Mouse (Mus musculus) limb, embryonic 11.5 days (tissue): Measurements from ENCODE around the gene Fam160b1. TPM values are rescaled to one million over a fixed set of nuclear protein-coding genes. Genes with fewer than 3 reads are reported as not detected.

Experiments
- ATAC-seq: fragments of 200-750 bp; cut with Nextera tagmentation; 2 replicates; pipeline ENCODE4 v1.8.0; 2017; ENCODE audit warnings: low read depth; ENCODE audit not compliant: insufficient number of reproducible peaks, low FRiP score, low TSS enrichment
- DNase-seq: peaks from one replicate; pipeline ENCODE4 v3.0.0-alpha.2; 2015; ENCODE audit warnings: low spot score
- H3K27ac ChIP-seq: fragments of 300-500 bp; sonication (generic); replicated peaks from 2 replicates; pipeline ENCODE4 v1.5.1; 2014; ENCODE audit warnings: low read depth, mild to moderate bottlenecking, low read length
- H3K27me3 ChIP-seq: fragments of 300-500 bp; sonication (generic); 2 replicates; pipeline ENCODE4 v1.6.1; 2014; ENCODE audit warnings: mild to moderate bottlenecking, low read length, mixed read lengths; ENCODE audit not compliant: control insufficient read depth, insufficient read depth
- H3K36me3 ChIP-seq: fragments of 300-500 bp; sonication (generic); 2 replicates; pipeline ENCODE4 v1.6.1; 2014; ENCODE audit warnings: mild to moderate bottlenecking, low read length, moderate library complexity, mixed read lengths; ENCODE audit not compliant: control insufficient read depth, insufficient read depth
- H3K4me1 ChIP-seq: fragments of 300-500 bp; sonication (generic); 2 replicates; pipeline ENCODE4 v1.6.1; 2014; ENCODE audit warnings: low read length, mixed read lengths; ENCODE audit not compliant: control insufficient read depth, insufficient read depth
- H3K4me2 ChIP-seq: fragments of 300-500 bp; sonication (generic); 2 replicates; pipeline ENCODE4 v1.6.1; 2014; ENCODE audit warnings: low read depth, mild to moderate bottlenecking, moderate library complexity; ENCODE audit not compliant: severe bottlenecking
- H3K4me3 ChIP-seq: fragments of 300-500 bp; sonication (generic); 2 replicates; pipeline ENCODE4 v1.5.1; 2014; ENCODE audit warnings: low read depth, low read length
- H3K9ac ChIP-seq: fragments of 300-500 bp; sonication (generic); 2 replicates; pipeline ENCODE4 v1.6.1; 2014; ENCODE audit warnings: mild to moderate bottlenecking, low read length
- H3K9me3 ChIP-seq: fragments of 300-500 bp; sonication (generic); 2 replicates; pipeline ENCODE4 v1.6.1; 2016; ENCODE audit warnings: low read length; ENCODE audit not compliant: control insufficient read depth
- WGBS: fragments of 180-500 bp; shearing (Covaris S2); extraction: QIAGEN DNeasy Blood & Tissue Kit; methylation state at CpG from one replicate; pipeline ENCODE4 v1.1.7; 2014; 5-methylcytosine and 5-hydroxymethylcytosine counted together
- polyA plus RNA-seq: library from polyadenylated mRNA; unstranded; fragments of >200 nt; fragmentation: Nextera tagmentation; extraction: Ambion mirVana; gene quantifications from 2 replicates; pipeline ENCODE4 v1.2.1, GENCODE M21; 2014

The Fam160b1 gene
- polyA plus RNA-seq, 1 experiment from 2014 or later = 16.6 TPM

GRCm38 (mm10) chr19:57413170-57413569, 52.7 kb downstream of the Fam160b1 start:
- ATAC-seq (no peak), DNase-seq (no peak)
- 0 out of 2 replicates have a peak, but pooled peaks cover 2% of the 10 kb centered on the region for H3K27me3 ChIP-seq
- no peak overlapping the region for H3K4me2 ChIP-seq
- H3K4me1 ChIP-seq = peaks cover 10% of the 10 kb centered on the region; the same call in 1 of the 2 replicates
- H3K36me3 ChIP-seq = no peaks in the 10 kb centered on the region
- no peak overlapping the region for H3K4me3 ChIP-seq
- no peaks in the 10 kb centered on the region for H3K9me3 ChIP-seq
- H3K27ac ChIP-seq = no peak overlapping the region
- 62% methylated on average over 3 of the region's 3 CpGs for WGBS
- H3K9ac ChIP-seq = no peak overlapping the region

DNA sequence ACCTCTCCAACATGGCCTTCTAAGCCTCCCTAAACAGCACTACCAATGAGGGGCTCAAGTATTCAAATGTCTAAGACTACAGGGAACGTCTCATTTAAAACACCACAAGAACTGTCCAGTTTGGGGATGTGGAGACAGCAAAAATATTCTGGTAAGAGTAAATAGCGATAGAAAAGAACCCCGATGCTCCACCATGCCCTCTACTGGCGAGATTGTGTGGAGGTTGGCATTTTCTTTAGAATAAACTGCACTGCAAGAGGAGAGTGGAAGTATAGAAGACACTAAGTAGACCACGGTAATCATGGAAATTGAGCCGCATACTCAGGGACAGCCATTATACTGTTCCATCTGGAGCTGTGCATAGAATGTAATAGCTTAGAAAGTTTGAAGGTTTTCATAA, 53.4 kb downstream of the Fam160b1 start:
- Histone ChIP-seq H3K4me2 (no peak overlapping the region), H3K4me3 (no peak overlapping the region), H3K27me3 (0 out of 2 replicates have a peak, but pooled peaks cover 2% of the 10 kb centered on the region), H3K9ac (no peak overlapping the region), H3K27ac (no peak overlapping the region), H3K9me3 (no peaks in the 10 kb centered on the region), H3K4me1 (peaks cover 10% of the 10 kb centered on the region; the same call in 1 of the 2 replicates), H3K36me3 (no peaks in the 10 kb centered on the region)
- DNase-seq (no peak), ATAC-seq (no peak)
- WGBS = 81% methylated on average over 6 of the region's 6 CpGs

DNA sequence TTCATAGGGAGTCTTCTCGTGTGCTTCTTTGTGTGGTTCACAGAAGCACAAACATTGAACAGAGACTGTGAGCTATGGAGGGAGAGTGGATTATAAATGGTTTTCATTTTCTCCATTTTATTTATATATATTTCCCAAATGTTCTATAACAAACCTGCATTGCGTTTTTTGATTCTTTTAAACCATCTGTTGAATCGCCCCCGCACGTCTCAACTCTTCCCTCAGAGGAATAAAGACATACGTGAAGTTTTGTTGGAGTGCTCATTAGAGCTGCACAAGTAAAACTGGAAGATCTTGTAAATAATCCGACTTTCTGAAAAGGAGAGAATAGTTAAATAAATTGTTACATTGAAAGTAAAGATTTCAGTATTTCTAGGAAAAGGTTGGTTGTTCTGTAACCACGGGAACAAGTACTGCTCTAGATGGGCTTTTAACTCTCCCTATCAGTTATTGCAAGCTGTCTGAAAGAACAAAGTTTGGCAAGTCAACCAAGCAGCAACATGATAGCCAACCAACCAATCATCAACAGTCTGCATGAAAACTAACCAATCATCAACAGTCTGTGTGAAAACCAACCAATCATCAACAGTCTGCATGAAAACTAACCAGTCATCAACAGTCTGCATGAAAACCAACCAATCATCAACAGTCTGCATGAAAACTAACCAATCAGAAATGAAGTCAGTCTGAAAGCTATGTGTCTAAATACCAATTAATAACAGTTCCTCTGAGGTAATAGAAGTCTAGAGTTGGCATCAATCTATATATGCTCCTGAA, 54.7 kb downstream of the Fam160b1 start:
- Histone ChIP-seq H3K27me3 (0 out of 2 replicates have a peak, but pooled peaks cover 2% of the 10 kb centered on the region), H3K4me1 (peaks cover 10% of the 10 kb centered on the region; the same call in 1 of the 2 replicates), H3K27ac (no peak overlapping the region), H3K9ac (no peak overlapping the region), H3K9me3 (no peaks in the 10 kb centered on the region), H3K4me2 (no peak overlapping the region), H3K4me3 (no peak overlapping the region), H3K36me3 (no peaks in the 10 kb centered on the region)
- ATAC-seq (no peak), DNase-seq (no peak)
- 95% methylated on average over 8 of the region's 8 CpGs for WGBS

DNA sequence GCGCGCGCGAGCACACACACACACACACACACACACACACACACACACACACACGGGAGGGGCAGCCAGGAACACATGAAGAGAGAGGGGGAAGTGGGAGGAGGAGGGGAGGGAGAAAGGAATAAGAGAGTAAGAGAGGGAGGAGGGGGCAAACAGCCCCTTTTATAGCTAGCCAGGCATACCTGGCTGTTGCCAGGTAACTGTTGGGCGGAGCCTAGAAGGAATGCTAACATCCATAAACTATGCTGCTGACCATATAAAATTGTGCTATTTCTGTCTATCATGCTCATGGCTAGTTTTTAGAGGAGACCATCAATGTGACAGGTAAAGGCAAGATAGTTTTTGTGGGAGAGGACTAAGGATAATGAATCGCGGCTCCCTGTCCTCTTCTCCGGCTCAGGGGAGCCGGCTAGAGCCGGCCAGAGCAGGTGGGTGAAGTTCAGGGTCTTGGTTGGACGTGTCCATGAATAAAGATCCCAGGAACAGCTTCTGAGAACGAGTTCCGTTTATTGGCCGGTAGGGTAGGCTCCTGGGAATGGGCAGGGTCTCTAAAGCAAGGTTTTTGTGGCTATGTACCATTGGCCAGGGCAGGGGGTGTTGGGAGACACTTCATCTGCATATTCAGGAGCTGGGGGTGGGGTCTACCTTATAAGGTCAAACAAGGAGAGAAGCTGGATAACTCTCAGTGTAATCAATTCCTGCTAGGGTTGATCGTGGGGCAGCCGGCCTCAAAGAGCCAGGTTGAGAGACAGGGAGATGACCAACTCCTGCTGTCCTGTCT, 57.5 kb downstream of the Fam160b1 start:
- no peaks in the 10 kb centered on the region for H3K36me3 ChIP-seq
- H3K27me3 ChIP-seq = 0 out of 2 replicates have a peak, but pooled peaks cover 2% of the 10 kb centered on the region
- no peaks in the 10 kb centered on the region for H3K9me3 ChIP-seq
- peak overlapping the region; percentile 25; the same call in 1 of the 2 replicates for H3K4me2 ChIP-seq
- WGBS = 23% methylated on average over 17 of the region's 17 CpGs
- H3K4me3 ChIP-seq = no peak overlapping the region
- ATAC-seq (no peak), DNase-seq (peak; percentile 32)
- no peak overlapping the region for H3K9ac ChIP-seq
- H3K27ac ChIP-seq = no peak overlapping the region
- no peaks in the 10 kb centered on the region for H3K4me1 ChIP-seq

- Histone ChIP-seq H3K4me2 (no peak overlapping the region), H3K27ac (no peak overlapping the region), H3K4me3 (no peak overlapping the region), H3K9ac (no peak overlapping the region), H3K36me3 (no peaks in the 10 kb centered on the region), H3K9me3 (no peaks in the 10 kb centered on the region), H3K27me3 (no peaks in the 10 kb centered on the region), H3K4me1 (no peaks in the 10 kb centered on the region)
- ATAC-seq = no peak
- WGBS = 9% methylated on average over 3 of the region's 3 CpGs
- DNase-seq = no peak
Observed at GRCm38 (mm10) chr19:57423402-57423801, 62.9 kb downstream of the Fam160b1 start.

DNA sequence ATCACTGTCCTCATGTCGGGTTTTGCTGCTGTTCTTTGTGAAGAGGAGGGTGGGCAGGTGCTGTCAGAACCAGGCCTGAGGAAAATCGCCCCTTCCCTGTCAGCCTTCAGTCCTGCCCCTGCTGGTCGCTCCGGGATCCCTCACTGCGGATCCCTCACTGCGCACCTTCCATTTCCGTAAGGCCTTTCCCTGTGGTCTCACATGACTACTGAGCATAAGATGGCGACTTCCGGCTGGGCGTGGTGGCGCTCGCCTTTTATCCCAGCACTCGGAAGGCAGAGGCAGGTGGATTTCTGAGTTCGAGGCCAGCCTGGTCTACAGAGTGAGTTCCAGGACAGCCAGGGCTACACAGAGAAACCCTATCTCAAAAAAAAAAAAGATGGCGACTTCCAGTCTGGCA, 64.8 kb downstream of the Fam160b1 start:
- ATAC-seq = no peak
- Histone ChIP-seq H3K4me2 (no peak overlapping the region), H3K9ac (no peak overlapping the region), H3K27me3 (no peaks in the 10 kb centered on the region), H3K36me3 (no peaks in the 10 kb centered on the region), H3K9me3 (no peaks in the 10 kb centered on the region), H3K4me1 (no peaks in the 10 kb centered on the region), H3K4me3 (no peak overlapping the region), H3K27ac (no peak overlapping the region)
- 96% methylated on average over 15 of the region's 15 CpGs for WGBS
- no peak for DNase-seq

GRCm38 (mm10) chr19:57426841-57427240, 66.4 kb downstream of the Fam160b1 start:
- H3K4me3 ChIP-seq = no peak overlapping the region
- no peaks in the 10 kb centered on the region for H3K27me3 ChIP-seq
- no peaks in the 10 kb centered on the region for H3K4me1 ChIP-seq
- DNase-seq (no peak), ATAC-seq (no peak)
- no peak overlapping the region for H3K27ac ChIP-seq
- H3K4me2 ChIP-seq = no peak overlapping the region
- WGBS = 92% methylated on average over 8 of the region's 8 CpGs
- H3K9me3 ChIP-seq = no peaks in the 10 kb centered on the region
- H3K36me3 ChIP-seq = no peaks in the 10 kb centered on the region
- no peak overlapping the region for H3K9ac ChIP-seq

DNA sequence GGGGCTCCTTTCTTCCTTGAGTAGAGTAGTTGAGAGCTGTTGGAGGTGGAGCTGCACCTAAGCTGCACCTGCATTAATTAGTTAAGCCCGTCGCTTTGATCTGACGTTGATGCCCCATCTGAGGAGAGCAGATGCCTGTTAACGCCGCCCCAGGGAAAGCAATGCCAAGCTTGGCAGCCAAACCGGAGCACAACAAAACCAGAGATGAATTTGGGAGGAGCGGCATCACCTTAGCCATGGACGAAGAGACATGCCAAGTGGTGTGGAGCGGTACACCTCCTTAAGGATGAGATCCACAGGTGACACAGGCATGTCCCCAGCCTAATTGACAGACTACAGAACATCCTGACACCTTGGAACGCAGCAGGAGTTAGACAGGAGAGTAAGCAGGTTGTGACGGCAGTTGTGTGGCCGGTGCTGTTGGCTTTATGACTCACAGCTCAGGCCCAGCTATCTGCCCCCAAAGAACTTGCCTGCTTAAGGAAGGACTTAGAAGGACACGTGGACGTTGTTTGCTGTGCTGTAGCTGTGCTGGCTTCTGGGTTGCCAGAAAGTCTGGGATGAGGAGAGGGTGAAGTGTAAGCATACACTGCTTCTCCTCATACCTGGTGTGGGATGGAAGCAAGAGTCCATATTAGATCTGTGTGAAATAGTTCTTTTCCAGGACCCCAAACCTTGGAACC, 67.4 kb downstream of the Fam160b1 start:
- Histone ChIP-seq H3K36me3 (no peaks in the 10 kb centered on the region), H3K9me3 (no peaks in the 10 kb centered on the region), H3K9ac (no peak overlapping the region), H3K4me2 (no peak overlapping the region), H3K4me1 (no peaks in the 10 kb centered on the region), H3K27me3 (no peaks in the 10 kb centered on the region), H3K27ac (no peak overlapping the region), H3K4me3 (no peak overlapping the region)
- ATAC-seq = no peak
- no peak for DNase-seq
- WGBS = 70% methylated on average over 14 of the region's 14 CpGs
